Mouse (Mus musculus) forebrain, embryonic 14.5 days (tissue): ENCODE measurements around the gene Dapk3. TPM values are rescaled to one million over a fixed set of nuclear protein-coding genes. Genes with fewer than 3 reads are reported as not detected.

Source experiments
- ATAC-seq: fragments of 200-750 bp; cut with Nextera tagmentation; 2 replicates; pipeline ENCODE4 v1.8.0; 2017; ENCODE audit warnings: mild to moderate bottlenecking, moderate library complexity
- DNase-seq: peaks from one replicate; pipeline ENCODE4 v3.0.0-alpha.2; 2015; ENCODE audit warnings: low spot score
- H3K27ac ChIP-seq: fragments of 300-500 bp; sonication (generic); 2 replicates; pipeline ENCODE4 v1.5.1; 2014; ENCODE audit warnings: low read depth, mild to moderate bottlenecking, control low read depth, low read length, moderate library complexity
- H3K27me3 ChIP-seq: fragments of 300-500 bp; sonication (generic); replicated peaks from 2 replicates; pipeline ENCODE4 v1.6.1; 2014; ENCODE audit warnings: low read length, control low read depth, mixed read lengths; ENCODE audit not compliant: control insufficient read depth, insufficient read depth
- H3K36me3 ChIP-seq: fragments of 300-500 bp; sonication (generic); 2 replicates; pipeline ENCODE4 v1.6.1; 2014; ENCODE audit warnings: low read length, control low read depth; ENCODE audit not compliant: control insufficient read depth, insufficient read depth
- H3K4me1 ChIP-seq: fragments of 300-500 bp; sonication (generic); 2 replicates; pipeline ENCODE4 v1.6.1; 2014; ENCODE audit warnings: antibody characterized with exemption, low read length, control low read depth; ENCODE audit not compliant: control insufficient read depth, insufficient read depth
- H3K4me2 ChIP-seq: fragments of 300-500 bp; sonication (generic); 2 replicates; pipeline ENCODE4 v1.6.1; 2014; ENCODE audit warnings: mild to moderate bottlenecking, control low read depth, low read length
- H3K4me3 ChIP-seq: fragments of 300-500 bp; sonication (generic); 2 replicates; pipeline ENCODE4 v1.5.1; 2014; ENCODE audit warnings: low read depth, low read length, control low read depth
- H3K9ac ChIP-seq: fragments of 300-500 bp; sonication (generic); 2 replicates; pipeline ENCODE4 v1.6.1; 2014; ENCODE audit warnings: mild to moderate bottlenecking, low read length, control low read depth, moderate library complexity
- H3K9me3 ChIP-seq: fragments of 300-500 bp; sonication (generic); replicated peaks from 2 replicates; pipeline ENCODE4 v1.6.1; 2016; ENCODE audit warnings: low read length, control low read depth, mixed read lengths; ENCODE audit not compliant: control insufficient read depth
- WGBS: fragments of 180-500 bp; shearing (Covaris S2); extraction: QIAGEN DNeasy Blood & Tissue Kit; methylation state at CpG from one replicate; pipeline ENCODE4 v1.1.7; 2014; 5-methylcytosine and 5-hydroxymethylcytosine counted together
- polyA plus RNA-seq: library from polyadenylated mRNA; unstranded; fragments of >200 nt; fragmentation: Nextera tagmentation; extraction: Ambion mirVana; gene quantifications from 2 replicates; pipeline ENCODE4 v1.2.1, GENCODE M21; 2014

The Dapk3 gene
- polyA plus RNA-seq, 1 experiment from 2014 or later, result 49.0 TPM

DNA sequence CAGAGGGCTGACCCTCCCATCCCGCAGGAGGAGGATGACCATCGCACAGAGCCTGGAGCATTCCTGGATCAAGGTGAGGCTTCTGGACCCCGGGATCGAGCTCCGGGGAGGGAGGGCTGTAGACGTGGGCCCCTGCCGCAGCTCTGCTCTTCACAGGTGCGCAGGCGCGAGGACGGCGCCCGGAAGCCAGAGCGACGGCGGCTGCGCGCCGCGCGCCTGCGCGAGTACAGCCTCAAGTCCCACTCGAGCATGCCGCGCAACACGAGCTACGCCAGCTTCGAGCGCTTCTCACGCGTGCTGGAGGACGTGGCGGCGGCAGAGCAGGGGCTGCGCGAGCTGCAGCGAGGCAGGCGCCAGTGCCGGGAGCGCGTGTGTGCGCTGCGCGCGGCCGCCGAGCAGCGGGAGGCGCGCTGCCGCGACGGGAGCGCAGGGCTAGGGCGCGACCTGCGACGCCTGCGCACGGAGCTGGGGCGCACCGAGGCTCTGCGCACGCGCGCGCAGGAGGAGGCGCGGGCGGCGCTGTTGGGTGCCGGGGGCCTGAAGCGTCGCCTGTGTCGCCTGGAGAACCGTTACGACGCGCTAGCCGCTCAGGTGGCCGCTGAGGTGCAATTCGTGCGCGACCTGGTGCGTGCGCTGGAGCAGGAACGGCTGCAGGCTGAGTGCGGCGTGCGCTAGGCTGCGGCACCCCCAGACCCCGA lies 9.6 kb downstream of the Dapk3 start:
- Histone ChIP-seq H3K9me3 (no peaks in the 10 kb centered on the region), H3K4me3 (peak overlapping the region; percentile 56)

DNA sequence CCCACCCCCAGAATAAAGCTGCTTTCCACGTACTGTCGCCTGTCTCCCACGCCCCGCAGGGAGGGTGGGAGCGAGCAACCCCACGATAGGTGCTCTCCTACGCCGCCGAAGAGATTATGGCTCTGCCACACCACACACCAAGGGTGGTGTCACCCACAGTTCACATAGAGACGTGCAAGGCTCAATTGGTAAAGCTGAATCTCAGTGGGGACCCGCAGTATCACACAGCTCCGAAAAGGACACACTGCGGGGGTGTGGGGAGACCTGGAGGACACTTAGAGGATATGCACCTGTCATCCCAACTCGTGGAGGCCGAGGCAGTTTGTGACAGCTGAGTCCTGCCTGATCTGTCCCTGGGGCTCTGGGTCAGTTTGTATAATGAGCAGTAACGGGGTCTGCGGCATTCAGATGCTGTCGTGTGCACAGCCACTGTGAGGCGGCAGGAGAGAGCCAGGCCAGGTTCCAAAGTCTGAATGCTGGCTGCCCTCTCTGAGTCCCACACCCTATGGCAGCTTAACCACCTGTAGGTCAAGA lies 10.2 kb downstream of the Dapk3 start:
- H3K27me3 ChIP-seq, result peaks cover 32% of the 10 kb centered on the region
- DNase-seq (peak; percentile 42), ATAC-seq (no peak; the same call in 1 of the 2 replicates)
- peak overlapping the region; percentile 94 for H3K27ac ChIP-seq
- H3K4me1 ChIP-seq, result peaks cover 9% of the 10 kb centered on the region
- H3K9me3 ChIP-seq, result no peaks in the 10 kb centered on the region
- peak overlapping the region; percentile 56 for H3K4me3 ChIP-seq
- peak overlapping the region; percentile 95 for H3K4me2 ChIP-seq
- H3K36me3 ChIP-seq, result peaks cover 20% of the 10 kb centered on the region
- H3K9ac ChIP-seq, result peak overlapping the region; percentile 76
- WGBS, result 2% methylated on average over 19 of the region's 19 CpGs

More for the DNA sequence above, 9.6 kb downstream of the Dapk3 start:
- WGBS, result 2% methylated on average over 87 of the region's 93 CpGs
- peaks cover 20% of the 10 kb centered on the region for H3K36me3 ChIP-seq
- peak overlapping the region; percentile 94 for H3K27ac ChIP-seq
- H3K4me2 ChIP-seq, result peak overlapping the region; percentile 95
- peaks cover 9% of the 10 kb centered on the region for H3K4me1 ChIP-seq
- ATAC-seq (peak; percentile 92), DNase-seq (peak; percentile 94)
- peaks cover 32% of the 10 kb centered on the region for H3K27me3 ChIP-seq
- peak overlapping the region; percentile 76 for H3K9ac ChIP-seq

DNA sequence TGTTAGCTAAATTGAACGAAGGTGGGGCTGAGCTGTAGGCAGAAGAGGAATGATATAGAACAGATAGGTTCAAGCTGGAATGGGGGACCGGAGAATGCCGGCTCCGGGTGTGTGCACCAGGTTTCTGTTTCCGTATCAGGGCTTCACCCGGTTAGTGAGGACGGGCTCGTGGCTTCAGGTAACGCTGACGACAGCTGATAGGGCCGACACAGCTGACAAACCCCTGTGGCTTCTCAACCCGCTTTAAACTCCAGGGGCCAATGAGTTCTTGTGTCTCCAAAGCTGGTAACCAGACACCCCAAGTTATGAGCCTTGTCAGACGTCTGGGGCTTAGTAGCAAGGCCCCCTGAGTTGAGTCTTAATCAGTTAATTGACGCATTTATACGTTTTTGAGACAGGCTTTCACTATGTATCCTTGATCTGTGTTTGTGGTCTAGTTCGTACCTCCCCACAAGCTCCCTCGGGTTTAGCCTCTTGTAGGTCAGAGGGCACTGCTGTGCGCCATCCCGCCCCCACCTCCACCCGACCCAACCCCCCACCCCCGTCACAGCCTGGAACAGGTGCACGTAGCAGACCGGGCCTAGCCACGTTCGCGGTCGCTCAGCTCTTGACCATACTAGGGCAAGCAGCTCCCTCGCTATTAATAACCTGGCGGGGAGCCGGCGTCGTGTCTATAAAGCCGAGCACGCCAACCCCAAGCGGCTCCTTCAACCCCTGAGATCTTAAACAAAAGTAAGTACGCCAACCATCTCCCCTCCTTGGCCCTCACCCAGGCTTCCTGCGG lies 11.4 kb downstream of the Dapk3 start:
- H3K36me3 ChIP-seq, result peaks cover 20% of the 10 kb centered on the region
- H3K4me3 ChIP-seq, result no peak overlapping the region
- no peak overlapping the region for H3K4me2 ChIP-seq
- no peaks in the 10 kb centered on the region for H3K9me3 ChIP-seq
- 14% methylated on average over 37 of the region's 37 CpGs for WGBS
- no peak overlapping the region for H3K27ac ChIP-seq
- no peak for DNase-seq
- H3K4me1 ChIP-seq, result peaks cover 9% of the 10 kb centered on the region
- peaks cover 32% of the 10 kb centered on the region for H3K27me3 ChIP-seq
- ATAC-seq, result no peak
- H3K9ac ChIP-seq, result no peak overlapping the region

DNA sequence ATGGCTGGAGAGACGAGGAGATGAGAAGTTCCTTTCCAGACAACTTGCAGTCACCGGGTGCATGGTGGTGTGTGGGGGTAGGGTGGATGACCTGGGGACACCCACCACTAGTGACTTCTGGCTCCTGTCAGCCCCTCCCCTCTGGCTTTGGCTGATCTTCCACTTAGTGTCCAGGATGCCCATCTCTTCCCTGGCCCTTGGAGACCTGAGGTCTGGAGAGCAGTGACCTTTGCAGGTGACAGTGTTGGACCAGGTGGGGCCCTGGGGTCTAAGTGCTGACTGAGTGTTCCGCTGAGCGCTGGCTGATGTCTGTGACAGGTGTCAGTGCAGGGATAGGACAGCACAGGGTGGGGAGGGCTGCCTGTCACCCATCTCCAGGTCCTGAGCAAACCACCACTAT lies 12.5 kb downstream of the Dapk3 start:
- peaks cover 32% of the 10 kb centered on the region for H3K27me3 ChIP-seq
- no peak for DNase-seq
- peaks cover 12% of the 10 kb centered on the region for H3K36me3 ChIP-seq
- no peaks in the 10 kb centered on the region for H3K9me3 ChIP-seq
- H3K27ac ChIP-seq, result no peak overlapping the region
- no peak overlapping the region for H3K9ac ChIP-seq
- peaks cover 9% of the 10 kb centered on the region for H3K4me1 ChIP-seq
- 73% methylated on average over 4 of the region's 4 CpGs for WGBS
- H3K4me3 ChIP-seq, result no peak overlapping the region
- ATAC-seq, result no peak
- no peak overlapping the region for H3K4me2 ChIP-seq

DNA sequence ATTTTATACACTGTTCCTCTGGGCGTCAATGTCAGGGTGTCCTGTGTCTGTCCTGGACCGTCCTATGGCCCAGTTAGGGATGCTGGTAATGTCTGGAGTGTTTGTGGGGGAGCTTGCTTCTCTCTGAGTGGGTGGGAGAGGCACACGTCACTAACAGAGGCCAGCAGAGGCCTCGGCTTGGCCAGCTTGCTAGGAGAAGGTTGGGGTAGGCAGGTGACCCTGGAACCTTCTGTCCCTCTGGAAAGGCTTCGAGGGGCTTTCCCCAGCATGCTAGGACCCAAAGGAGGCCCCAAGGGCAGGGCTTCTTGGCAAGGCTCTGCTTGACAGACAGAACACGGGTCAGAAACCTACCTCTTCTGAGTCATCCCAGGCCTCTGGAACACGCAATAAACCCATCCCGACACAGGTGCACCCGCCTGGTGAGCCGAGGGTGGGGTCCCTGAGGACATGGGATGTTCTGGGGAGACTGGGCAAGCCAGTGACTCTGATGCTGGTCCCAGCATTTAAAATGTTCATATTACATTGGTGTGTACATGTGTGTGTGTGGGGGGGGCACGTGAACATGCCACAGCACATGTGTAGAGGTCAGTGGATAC lies 13.8 kb downstream of the Dapk3 start:
- DNase-seq (no peak), ATAC-seq (no peak)
- Histone ChIP-seq H3K27me3 (peaks cover 32% of the 10 kb centered on the region), H3K4me3 (no peak overlapping the region), H3K9me3 (no peaks in the 10 kb centered on the region), H3K4me1 (peaks cover 9% of the 10 kb centered on the region), H3K4me2 (no peak overlapping the region), H3K36me3 (no peaks in the 10 kb centered on the region), H3K27ac (no peak overlapping the region), H3K9ac (no peak overlapping the region)
- WGBS, result 67% methylated on average over 11 of the region's 11 CpGs

DNA sequence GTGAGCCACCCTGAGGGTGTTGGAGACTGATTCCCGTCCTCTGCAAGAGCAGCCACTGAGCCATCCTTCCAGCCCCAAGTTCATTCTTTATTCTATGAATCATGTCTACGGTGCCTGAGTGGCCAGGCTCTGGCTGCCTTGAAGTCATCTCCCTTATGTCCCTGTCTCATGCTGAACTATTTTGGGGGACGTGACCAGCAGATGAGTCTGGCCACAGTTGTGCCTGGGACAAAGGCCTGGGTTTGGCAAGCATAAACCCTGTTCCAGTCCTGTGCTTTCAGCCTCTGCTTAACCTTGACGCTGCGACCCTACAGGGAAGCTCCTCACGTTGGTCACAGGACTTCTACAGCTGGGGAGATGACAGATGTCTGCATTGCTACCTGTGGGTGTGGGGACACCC lies 14.5 kb downstream of the Dapk3 start:
- WGBS, result 58% methylated on average over 6 of the region's 6 CpGs
- Histone ChIP-seq H3K9me3 (no peaks in the 10 kb centered on the region), H3K27ac (no peak overlapping the region), H3K9ac (no peak overlapping the region), H3K4me1 (peaks cover 5% of the 10 kb centered on the region; the same call in 1 of the 2 replicates), H3K36me3 (no peaks in the 10 kb centered on the region), H3K4me3 (no peak overlapping the region), H3K27me3 (peaks cover 32% of the 10 kb centered on the region), H3K4me2 (no peak overlapping the region)
- ATAC-seq (no peak), DNase-seq (no peak)

DNA sequence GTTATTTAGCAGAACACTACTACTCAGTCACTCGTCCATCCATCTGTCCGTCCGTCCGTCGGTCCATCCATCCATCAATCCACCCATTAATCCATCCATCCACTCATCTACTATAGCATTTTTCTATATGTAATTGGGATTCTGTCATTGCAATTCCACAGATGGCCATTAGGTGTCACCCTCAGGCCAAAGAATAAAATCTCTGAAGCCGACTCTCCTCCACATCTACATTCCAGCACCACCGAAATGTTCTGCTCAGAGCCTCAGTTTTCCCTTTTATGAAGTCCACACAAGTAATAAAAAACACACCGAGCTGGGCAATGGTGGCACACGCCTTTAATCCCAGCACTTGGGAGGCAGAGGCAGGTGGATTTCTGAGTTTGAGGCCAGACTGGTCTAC lies 15.4 kb downstream of the Dapk3 start:
- 3% methylated on average over 9 of the region's 9 CpGs for WGBS
- Histone ChIP-seq H3K36me3 (no peaks in the 10 kb centered on the region), H3K9ac (no peak overlapping the region), H3K4me3 (no peak overlapping the region), H3K27me3 (peaks cover 32% of the 10 kb centered on the region), H3K4me1 (peaks cover under 1% of the 10 kb centered on the region; the same call in 1 of the 2 replicates), H3K27ac (no peak overlapping the region), H3K4me2 (no peak overlapping the region), H3K9me3 (no peaks in the 10 kb centered on the region)
- ATAC-seq (no peak), DNase-seq (peak; percentile 87)

DNA sequence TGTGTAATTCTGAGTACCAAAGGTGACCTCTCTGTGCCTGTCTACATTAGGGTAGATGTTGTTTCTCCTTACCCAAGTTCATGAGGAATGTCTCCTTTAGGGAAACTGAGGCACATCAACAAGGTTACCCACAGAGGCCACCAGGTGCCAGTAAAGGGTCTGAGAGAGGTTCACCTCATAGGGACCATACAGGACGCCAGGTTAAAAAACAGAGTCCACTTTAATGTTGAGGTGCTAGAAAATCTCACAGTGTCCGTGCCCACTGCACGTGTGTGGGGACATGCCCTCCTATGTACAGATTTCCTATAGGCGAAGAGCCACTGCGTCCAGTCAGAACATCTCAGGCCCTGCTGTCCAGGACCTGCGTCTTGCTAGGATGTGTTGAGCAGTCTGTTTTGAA lies 16.2 kb downstream of the Dapk3 start:
- H3K9ac ChIP-seq, result no peak overlapping the region; the same call in 1 of the 2 replicates
- no peaks in the 10 kb centered on the region for H3K36me3 ChIP-seq
- no peak for ATAC-seq
- WGBS, result 85% methylated on average over 6 of the region's 6 CpGs
- peaks cover 30% of the 10 kb centered on the region for H3K27me3 ChIP-seq
- DNase-seq, result no peak
- H3K4me1 ChIP-seq, result no peaks in the 10 kb centered on the region
- no peak overlapping the region for H3K27ac ChIP-seq
- no peak overlapping the region for H3K4me2 ChIP-seq
- no peak overlapping the region for H3K4me3 ChIP-seq
- H3K9me3 ChIP-seq, result no peaks in the 10 kb centered on the region
